Mouse (Mus musculus) right cerebral cortex, postnatal 14 days (tissue): ENCODE measurements around the gene Gm37240.

ENCODE experiments used
- DNase-seq: peaks from one replicate; pipeline ENCODE4 v3.0.0; 2022

Gene Gm37240

DNA sequence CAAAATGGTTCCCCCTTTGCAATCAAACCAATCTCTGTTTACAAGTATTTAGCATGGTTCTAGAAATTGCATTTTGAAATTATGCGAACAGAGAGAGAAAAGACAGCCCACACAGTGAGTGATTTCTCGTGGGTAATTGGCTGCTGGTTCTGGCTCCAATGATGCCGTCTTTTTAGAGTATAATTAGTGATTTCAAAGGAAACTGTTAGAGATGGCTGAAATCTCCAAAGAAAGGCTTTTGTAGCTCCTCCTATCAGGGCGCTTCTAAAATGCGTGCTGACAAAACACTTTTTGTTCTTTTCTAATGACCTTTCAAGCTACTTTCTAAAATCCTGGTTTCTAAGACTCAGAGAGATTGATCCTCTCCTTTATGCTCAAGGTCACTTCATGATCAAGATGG, 569.1 kb downstream of the Gm37240 start:
- no peak for DNase-seq

DNA sequence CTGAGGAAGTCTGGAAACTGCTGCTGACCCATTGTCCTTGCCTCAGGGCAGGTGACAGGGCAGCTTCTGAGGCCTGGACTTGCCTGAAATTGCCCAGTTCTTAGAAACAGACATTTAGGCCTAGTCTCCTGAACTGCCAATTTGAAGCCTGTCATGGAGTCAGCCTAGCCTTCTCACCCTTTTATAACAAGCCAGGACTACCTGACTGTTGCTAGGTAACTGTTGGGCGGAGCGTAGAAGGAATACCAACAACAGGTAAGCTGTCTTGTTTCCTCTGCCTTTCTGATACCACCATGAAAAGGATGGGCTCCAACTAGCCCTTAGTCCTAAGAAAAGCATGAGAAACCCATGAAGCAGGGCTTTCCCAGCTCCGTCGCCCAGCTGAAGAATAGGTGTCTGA, 570.0 kb downstream of the Gm37240 start:
- no peak for DNase-seq

DNA sequence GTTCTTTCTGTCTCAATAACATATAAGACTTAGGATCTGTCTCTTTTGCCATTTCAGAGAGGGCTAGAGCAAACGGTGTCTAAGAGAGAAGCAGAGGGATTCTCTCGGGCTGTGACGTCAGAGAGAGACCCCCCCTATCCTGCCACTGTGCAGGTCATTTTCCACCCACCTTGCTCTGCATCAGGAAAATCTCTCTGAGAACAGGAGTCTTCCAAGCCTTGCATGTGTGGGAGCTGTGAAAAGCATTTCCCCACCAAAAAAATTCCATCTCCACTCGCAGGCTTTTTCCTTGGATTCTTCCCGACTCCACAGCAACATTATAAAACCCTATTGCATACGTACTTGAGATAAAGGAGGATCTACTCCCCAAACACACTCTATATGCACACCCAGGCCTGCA, 572.4 kb downstream of the Gm37240 start:
- no peak for DNase-seq

DNA sequence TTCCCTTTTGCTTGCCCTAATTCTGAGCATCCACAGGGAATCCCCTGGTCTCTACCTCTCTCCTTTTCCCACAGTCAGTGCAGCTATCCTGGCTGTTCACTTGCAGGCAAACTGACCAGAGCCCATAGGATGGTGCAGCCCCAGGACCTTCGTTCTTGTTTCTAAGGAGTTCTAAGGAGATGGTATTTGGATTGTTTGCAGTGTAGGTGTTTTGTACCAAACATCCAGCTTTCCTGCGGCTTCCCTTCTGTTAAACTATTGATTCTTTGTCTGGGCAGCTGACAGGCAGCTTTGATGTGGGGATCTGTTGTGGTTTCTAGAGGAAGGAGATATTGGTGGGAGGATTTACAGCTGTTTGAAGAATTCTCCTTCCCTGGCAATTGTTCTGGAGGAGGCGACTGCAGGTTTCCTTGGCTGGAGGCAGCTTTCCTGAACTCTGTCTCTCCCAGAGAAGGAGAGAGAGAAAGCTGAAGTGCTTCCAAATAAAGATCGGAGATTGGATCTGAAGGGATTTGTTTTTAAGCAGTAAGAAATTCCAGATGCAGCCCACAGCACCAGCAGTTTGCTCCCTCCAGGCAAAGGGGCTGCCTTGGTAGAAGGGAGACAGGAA, 573.6 kb downstream of the Gm37240 start:
- DNase-seq, result no peak

DNA sequence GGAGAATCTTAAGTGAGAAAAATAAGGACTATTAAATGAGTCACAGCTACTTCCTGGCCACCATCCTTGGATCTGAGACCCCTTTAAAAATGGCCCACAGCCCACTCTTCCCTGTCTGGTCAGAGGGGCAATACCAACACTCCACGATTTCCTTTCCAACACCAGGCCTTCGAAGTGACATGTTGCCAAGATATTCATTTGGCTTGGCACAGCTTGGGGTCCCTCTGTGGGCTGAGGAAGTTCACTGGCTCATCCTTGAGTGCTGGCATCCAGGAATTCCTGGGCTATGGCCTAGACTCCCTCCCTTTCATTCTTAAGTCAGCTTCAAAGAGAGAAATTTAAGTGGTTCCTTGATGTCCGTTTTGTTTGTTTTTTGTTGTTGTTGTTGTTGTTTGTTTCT, 576.1 kb downstream of the Gm37240 start:
- no peak for DNase-seq

DNA sequence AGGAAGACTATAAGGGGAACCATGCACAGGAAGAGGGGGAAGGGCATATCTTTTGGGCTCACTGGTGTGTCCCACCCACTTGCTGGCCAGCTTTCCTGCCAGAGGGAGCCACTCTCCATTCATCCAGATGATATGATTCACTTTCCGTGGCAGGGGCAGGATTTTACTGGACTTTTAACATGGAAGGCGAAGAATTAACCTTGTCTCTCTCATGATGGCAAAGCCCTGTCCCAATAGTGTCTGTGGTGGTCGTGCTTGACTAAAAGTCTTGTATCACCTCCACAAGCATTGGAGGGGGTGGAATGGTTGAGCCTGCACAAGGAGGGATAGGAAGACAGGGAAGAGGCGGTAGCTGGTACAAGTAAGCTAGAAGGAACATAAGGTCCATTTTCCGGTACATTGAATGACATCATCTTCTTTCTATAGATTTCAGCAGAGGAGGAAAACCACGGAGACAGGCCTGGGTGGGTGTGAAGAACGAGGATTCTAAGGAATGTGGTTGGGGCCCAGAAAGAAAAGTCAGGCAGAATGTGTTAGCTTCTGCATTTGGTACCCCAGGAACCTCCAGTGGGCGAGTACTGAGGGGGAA, 576.8 kb downstream of the Gm37240 start:
- peak; percentile 33 for DNase-seq

DNA sequence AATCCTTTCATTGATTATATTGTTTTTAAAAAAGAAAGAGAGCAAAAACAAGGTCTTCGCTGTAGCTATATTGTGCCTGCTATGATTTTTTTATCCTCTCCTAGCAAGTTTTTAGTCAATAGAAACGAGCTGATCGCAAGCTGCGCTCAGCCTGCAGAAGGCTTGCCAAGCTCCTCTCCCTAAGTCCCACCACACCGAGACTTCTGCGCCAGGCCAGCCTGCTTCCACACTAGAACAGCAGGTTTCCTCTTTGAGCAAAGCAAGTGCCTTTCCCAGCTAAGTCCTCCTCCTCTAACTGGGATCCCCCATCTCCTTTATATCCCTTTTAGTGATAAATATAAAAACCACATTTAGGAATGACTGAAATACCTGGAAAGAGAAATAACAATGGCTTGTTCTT, 578.1 kb downstream of the Gm37240 start:
- DNase-seq, result peak; percentile 54

DNA sequence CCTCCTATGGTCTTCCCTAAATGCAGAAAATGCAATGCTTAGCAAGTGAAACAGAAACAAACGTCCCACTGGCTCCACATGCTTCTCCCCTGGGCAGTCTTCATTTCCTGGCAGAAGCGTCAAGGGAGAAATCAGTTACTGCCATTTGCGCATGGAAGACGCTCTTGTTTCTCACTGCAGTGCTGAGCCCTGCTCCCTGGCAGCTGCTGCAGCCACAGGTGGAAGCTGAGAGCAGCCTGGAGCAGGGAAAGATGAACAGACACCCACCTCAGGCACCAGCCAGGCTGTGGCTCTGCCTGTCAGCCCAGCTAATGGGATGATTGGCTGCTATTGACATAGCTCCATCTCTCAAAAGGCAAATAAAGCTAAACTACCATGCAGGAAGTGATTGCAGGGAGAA, 578.6 kb downstream of the Gm37240 start:
- peak; percentile 20 for DNase-seq

DNA sequence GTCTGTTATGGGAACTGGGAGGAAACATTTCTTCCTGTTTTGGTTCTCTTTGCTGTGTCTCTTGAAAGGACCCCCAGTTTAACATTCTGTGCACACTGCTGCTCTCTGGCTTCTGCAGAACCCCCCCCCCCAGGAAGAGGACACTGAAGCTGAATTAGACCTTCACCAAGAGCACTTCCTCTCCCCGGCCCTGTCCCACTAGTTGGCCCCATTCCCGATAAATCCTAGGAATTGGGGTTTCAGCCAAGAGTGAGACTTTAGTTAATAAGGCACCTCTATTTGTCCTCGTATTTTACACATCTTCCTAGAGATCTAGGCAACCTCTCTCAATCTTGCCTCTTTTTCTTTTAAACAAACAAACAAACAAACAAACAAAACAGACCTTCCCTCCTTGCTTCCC, 585.5 kb downstream of the Gm37240 start:
- no peak for DNase-seq

DNA sequence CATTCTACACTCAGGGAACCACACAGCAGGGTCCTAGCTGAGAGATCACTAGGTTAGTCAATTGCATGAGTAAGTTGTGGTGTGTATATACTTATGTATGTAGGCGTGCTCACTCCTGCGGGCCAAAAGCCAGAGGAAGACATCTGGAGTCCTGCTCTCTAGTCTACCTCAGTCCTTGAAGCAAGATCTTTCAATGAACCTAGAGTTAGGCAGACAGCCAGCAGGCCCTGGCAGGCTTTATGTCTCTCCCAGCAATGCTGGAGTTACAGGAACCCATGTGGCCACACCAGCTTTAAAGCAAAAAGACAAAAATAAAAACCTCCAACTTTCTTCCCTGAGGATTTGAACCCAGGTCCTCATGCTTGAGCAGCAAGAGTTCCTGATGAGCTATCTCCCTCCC, 586.0 kb downstream of the Gm37240 start:
- DNase-seq, result no peak

DNA sequence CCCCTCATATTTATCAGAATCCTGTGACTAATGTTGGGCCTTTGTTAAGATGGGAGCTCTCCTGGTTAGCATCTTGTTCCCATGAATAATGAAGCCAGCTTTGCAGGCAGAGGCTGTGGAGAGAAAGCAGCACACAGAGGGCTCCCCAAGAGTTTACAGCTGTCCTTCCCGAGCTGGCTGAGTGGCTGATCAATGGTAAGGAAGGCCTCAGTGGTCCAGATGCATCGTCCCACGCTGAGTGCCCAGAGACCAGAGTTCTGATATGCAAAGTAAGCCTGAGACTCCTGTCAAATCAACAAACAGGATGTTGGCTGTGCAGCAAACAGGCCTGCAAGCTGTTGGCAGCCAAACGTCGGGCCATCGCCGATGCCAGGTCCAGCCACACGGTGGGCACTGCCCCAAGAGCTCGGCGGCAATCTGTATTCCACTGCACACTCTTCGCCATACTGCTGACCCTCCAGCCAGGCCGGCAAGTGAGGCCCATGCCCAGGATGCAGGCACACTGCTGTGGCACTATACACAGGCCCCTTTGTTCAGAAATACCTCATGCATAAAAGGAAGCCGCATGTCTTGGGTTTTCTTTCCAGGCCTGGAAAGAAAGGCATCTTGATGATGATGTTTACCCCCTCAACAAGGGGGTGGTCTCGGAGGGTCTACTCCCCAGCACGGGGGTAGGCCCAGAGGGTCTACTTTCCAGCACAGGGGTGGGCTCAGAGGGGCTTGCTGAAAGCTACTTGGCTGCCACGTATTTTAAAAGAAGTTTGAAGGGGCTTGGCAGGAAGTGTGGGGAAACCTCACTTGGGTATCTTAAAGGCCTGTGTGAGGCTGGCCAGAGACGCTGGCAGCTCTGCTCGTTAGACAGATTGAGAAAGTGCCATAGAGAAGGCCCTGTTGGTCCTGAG, 587.4 kb downstream of the Gm37240 start:
- peak; percentile 43 for DNase-seq

DNA sequence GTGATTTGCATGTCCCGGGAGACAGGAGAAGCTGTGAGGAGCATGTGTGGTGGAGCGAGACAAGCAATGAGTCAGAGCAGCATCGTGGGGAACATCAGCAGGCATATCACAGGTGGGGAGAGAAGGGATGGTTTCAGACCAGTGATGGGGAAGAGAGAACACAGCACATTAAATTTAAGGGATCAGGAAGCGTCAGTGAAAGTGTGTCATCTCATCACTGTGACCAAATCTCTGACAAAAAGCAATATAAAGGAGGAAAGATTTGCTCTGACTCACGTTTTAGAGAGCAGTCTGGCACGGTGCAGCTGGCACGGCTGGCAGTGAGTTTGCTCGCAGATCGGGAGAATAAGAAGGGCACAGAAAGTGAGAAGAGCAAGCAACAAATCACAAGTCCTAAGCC, 592.1 kb downstream of the Gm37240 start:
- DNase-seq, result no peak

DNA sequence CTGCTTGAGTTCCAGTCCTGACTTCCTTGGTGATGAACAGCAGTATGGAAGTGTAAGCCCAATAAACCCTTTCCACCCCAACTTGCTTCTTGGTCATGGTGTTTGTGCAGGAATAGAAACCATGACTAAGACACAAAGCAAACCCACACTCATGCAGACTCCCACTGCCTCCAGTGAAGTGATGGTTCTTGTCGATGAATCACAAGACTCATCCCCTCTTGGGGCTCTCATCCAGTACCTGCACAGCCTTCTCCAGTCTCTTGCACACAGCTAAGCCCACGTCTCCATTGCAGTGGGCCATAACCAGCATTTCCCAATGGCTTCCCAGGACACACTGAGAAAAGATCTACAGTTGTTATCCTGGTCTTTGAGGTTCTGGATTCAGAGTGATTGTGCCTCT, 599.7 kb downstream of the Gm37240 start:
- DNase-seq, result no peak

DNA sequence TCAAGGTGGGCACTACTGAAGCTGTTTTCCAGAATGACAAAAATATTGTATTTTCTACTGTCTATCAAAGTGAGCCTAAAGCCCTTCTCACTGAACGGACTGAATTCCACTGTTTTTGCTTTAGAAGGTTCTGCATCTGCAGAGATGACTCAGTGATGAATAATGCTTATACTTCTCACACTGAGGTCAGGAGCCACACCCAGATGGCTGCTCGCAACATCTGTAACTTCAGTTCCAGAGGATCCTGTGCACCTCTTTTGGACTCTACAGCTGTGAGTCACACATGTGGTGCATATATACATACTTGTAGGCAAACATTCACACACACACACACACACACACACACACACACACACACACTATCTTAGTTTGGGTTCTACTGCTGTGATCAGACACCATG, 602.8 kb downstream of the Gm37240 start:
- DNase-seq, result no peak

DNA sequence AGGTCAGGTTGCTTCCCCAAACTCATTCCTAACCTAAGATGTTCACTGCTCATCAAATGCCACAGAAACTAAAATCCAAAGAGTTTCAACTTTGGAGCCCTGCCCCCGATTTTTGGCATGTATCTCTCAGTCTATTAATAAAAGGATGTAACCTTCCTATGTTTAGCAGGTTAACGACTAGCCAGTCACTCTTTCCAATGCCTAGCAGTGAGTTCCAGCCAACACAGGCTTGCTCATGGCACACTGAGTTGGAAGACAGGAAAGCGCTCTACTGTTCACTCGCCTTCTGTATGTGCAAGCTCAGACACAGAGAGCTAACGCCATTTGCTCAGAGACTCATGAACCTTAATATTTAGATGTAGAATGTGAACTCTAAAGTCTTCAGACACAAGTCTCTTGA, 604.5 kb downstream of the Gm37240 start:
- no peak for DNase-seq

DNA sequence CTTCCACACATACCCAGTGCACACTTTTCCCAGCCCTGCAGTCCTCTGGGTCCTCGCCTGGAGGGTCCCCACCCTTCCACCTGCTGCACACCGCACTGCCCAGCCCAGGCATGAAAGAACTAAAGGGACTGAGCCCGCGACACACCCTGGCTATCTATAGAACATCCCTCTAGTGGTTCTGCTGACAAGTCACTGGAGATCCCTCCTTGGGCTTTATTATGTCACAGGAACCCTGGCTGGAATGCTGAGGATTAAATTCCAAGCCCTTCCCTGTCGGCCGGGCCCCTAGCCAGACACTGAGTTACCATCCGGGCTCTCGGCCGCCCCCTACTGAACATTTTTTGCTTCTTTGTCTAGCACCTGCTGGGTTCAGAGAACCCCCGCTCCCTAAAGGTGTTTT, 612.2 kb downstream of the Gm37240 start:
- DNase-seq, result peak; percentile 32

DNA sequence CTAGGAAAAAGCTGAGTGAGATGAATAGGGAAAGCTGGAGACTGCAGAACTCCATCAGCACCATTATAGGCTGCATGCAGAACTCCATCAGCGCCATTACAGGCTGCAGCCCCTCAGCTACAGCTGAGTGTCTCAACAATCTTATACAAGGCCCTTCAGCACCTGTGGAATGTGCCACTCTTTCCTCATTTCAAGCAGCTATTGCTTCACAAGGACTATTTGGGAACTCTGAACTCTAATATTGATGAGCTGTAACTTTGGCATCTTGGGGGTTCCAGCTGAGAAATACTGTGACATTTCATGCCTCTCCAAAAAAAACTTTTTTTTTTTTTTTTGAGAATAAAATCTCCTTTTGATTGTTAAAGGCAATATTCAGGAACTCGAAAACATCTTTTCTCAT, 615.8 kb downstream of the Gm37240 start:
- no peak for DNase-seq

DNA sequence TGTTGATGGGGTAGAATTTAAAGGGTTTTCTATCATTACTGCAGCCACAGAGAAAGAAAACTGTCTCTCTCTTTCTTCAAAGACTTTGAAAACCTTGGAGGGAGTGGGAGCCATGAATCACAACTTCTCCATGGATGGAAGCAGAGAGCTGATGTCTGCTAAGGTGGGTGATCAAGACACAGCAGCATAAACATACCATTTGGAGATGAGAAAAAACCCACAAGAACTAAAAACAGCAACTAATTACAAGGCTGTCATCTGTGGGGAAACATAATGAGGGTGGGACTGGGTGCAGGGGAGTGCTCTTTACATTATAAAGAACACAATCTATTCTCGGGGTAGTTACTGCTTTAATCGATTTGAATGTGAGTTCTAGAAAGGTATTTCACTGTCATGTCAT, 622.4 kb downstream of the Gm37240 start:
- no peak for DNase-seq

DNA sequence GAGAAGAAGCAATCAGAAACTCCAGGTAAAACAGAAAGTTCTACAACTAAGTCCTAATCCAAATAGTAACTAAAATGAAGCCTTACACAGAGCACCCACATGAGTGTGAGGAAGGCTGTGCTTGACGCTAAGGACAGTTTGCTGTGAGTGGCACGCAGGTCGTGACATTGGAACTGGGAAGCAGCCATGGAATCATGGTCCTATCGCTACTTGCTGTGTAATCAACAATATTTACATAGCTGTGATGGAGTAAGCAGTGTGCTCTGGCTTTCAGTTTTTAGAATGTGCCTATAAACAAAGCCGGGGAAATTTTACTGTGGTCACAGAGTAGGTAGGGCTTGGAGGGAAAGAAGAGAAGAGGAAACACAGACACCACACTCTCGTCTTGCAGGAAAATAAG, 622.8 kb downstream of the Gm37240 start:
- no peak for DNase-seq

DNA sequence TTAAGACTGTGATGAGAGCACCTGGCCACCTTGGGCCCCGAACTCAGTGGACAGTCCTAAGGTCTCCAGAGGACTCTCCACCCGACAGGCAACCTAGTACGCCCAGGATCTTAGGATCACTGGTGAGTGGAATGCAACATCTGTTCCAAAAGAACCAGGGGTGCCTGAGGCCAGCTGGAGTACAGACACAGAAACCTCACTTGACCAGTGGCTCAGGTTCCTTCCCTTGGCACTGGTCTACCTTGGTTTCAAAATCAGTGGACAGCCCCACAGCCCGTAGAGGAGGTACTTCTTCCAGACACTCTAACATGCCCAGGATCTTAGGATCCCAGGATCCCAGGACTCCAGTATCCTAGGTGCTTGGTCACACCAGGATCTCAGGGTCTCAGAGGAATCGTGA, 632.8 kb downstream of the Gm37240 start:
- DNase-seq, result no peak

DNA sequence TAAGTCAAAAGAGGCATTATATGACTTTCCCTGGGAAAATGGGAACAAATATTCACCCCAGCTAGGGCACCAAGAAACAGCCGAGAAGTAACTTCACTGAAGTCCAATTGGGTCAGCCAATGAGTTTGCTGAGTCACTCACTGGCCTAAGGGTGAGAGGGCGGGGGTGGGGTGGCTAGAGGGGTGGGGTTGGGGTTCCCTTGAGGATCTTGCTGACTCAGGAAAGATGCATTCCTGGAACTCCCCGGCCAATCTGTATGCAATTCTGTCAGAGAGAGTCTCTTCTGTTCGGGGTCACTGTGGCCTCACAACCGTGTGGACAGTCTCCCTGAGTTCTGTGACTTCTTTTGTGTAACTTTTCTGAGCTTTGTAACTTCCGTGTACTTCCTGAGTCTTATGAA, 635.7 kb downstream of the Gm37240 start:
- no peak for DNase-seq

DNA sequence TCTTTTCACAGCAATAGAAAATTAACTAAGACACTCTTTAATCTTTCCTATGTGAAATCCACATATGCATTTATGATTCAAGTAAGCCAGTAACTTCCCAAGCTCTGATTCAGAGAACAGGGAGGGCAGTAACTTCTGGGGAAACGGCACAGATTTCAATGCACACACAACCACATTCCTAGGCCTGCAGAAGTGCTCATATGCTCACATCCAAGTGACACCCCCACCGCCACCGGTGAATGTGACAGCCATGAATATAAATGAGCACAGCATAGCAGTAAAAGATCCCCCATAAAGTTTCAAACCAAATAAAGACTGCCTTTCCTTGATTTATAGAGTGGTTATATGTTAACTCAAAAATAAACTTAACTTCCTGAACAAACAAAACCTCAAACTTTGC, 641.2 kb downstream of the Gm37240 start:
- DNase-seq, result no peak

DNA sequence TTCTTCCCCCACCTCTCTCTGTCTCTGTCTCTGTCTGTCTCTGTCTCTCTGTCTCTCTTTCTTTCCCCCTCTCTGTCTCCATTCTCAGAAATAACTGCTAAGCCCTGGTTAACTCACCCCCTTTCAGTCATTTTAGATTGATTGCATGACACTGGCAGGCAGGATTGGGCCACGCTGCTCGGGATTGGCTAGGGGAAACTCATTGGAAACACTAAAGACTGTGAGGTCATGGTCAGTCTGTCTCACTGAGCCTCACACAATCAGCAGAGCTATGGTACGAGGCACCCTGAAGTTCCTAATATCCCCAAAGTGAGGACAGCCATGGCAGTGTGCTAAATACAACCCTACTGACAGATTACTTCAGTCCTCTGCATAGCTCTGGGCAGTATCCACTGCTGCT, 650.8 kb downstream of the Gm37240 start:
- no peak for DNase-seq

DNA sequence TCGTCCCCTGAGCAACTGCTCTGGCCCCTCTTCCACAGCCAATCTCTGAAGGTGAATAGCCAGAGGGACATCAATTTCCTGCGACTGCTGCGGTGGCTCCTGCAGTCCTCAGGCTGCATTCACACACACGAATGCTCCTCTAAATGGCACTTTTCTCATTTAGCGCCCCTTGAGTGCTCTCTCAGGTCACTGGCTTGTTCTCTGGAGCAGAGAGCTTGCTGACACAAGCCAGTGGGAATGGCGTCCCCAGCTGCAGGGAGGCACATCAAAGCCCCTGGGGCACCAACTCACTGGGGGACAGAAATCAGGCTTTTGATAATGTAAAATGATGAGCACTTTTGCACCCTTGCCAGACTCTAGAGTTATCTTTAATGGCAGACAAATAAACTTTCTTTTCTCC, 654.5 kb downstream of the Gm37240 start:
- DNase-seq, result no peak
